Mouse (Mus musculus) cerebellum, postnatal 4 days (tissue): ENCODE measurements around the gene Tmem259.

Source experiments
- DNase-seq, 2 experiments: peaks; one replicate each; pipeline ENCODE4 v3.0.0; 2022; ENCODE audit warnings: low spot score in 2 of 2, mixed read lengths in 1 of 2

Tmem259 gene

GRCm38 (mm10) chr10:79987771-79988505, 3.8 kb upstream of the Tmem259 start:
- no peak for DNase-seq

GRCm38 (mm10) chr10:79986963-79987362, 2.8 kb upstream of the Tmem259 start:
- peak; percentile 76 to 94 for DNase-seq

- no peak for DNase-seq
Observed at GRCm38 (mm10) chr10:79986232-79986878, 2.2 kb upstream of the Tmem259 start.

- no peak for DNase-seq
Observed at GRCm38 (mm10) chr10:79985334-79986231, 1.5 kb upstream of the Tmem259 start.

GRCm38 (mm10) chr10:79984871-79985270, 741 bp upstream of the Tmem259 start:
- peak; percentile 60 to 88 for DNase-seq

- DNase-seq, result peak in 1 of 2 experiments; percentile 76
Observed at GRCm38 (mm10) chr10:79983670-79984069, 460 bp downstream of the Tmem259 start.

GRCm38 (mm10) chr10:79983205-79983604, 925 bp downstream of the Tmem259 start:
- no peak for DNase-seq

- no peak for DNase-seq
Observed at GRCm38 (mm10) chr10:79979401-79980155, 4.6 kb downstream of the Tmem259 start.

GRCm38 (mm10) chr10:79978061-79978460, 6.1 kb downstream of the Tmem259 start:
- DNase-seq, result no peak

- no peak for DNase-seq
Observed at GRCm38 (mm10) chr10:79977324-79977723, 6.8 kb downstream of the Tmem259 start.

- no peak for DNase-seq
Observed at GRCm38 (mm10) chr10:79976722-79977107, 7.4 kb downstream of the Tmem259 start.

- DNase-seq, result no peak
Observed at GRCm38 (mm10) chr10:79976071-79976721, 7.9 kb downstream of the Tmem259 start.

GRCm38 (mm10) chr10:79974668-79975067, 9.5 kb downstream of the Tmem259 start:
- no peak for DNase-seq

GRCm38 (mm10) chr10:79974087-79974486, 10.0 kb downstream of the Tmem259 start:
- no peak for DNase-seq

- no peak for DNase-seq
Observed at GRCm38 (mm10) chr10:79972831-79973230, 11.3 kb downstream of the Tmem259 start.

GRCm38 (mm10) chr10:79971183-79971497, 13.0 kb downstream of the Tmem259 start:
- no peak for DNase-seq

- DNase-seq, result no peak
Observed at GRCm38 (mm10) chr10:79970415-79971182, 13.5 kb downstream of the Tmem259 start, which contains the start of gene Grin3b. Gene Grin3b (plus strand): TSS chr10:79970715.

- no peak for DNase-seq
Observed at GRCm38 (mm10) chr10:79969124-79969568, 15.0 kb downstream of the Tmem259 start.

GRCm38 (mm10) chr10:79968181-79968580, 15.9 kb downstream of the Tmem259 start:
- no peak for DNase-seq

GRCm38 (mm10) chr10:79966886-79967400, 17.2 kb downstream of the Tmem259 start:
- DNase-seq, result no peak
